Mouse (Mus musculus): ENCODE results near the gene Gm8127.
"Not testable (repeated sequence)": the region's sequence is repeated elsewhere in the genome, so short reads cannot be mapped to it uniquely, and the experiment has no call there.

DNA sequence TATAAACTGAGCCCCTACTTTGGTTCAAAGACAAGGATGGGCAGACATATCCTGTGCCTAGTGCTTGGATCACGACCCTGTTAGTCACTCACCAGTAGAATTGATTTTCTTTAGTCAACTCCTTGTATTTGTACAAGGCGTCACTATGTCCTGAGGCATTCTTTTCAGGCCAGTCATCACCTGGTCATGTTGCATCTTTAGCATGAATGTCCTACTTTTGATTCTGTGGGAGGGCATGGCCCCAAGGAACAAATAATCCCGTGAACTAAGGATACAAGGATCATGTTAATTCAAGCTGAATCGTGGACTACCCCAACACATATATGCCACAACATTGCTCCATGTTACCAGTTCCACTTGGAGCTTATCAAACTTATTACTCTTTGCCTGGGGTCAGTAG lies 15.5 kb downstream of the Gm8127 start:
- TF ChIP-seq POLR2A (IDR thresholded peaks at IDR 0.05; ENCODE audit: borderline replicate concordance, extremely low read depth, insufficient read depth, insufficient read length, poor library complexity, severe bottlenecking); CTCF (IDR thresholded peaks at IDR 0.05; ENCODE audit: borderline replicate concordance, extremely low read depth, insufficient read depth, insufficient read length): not testable (repeated sequence)

All from brain, embryonic 14.5 days (tissue).